Mouse (Mus musculus) lung, adult 2 months (tissue): ENCODE data around the gene Spaca9.

Experiments
- CTCF ChIP-seq: fragments of 200-500 bp; IDR thresholded peaks from 2 replicates; pipeline ENCODE4 v1.5.1; 2011; ENCODE audit warnings: mild to moderate bottlenecking, low read length, control low read depth; ENCODE audit not compliant: insufficient read depth
- POLR2A ChIP-seq: fragments of 200-500 bp; IDR thresholded peaks from 2 replicates; pipeline ENCODE4 v1.6.1; 2011; ENCODE audit warnings: low read depth, mild to moderate bottlenecking, control low read depth, low read length, borderline replicate concordance; ENCODE audit errors: extremely low read depth

DNA sequence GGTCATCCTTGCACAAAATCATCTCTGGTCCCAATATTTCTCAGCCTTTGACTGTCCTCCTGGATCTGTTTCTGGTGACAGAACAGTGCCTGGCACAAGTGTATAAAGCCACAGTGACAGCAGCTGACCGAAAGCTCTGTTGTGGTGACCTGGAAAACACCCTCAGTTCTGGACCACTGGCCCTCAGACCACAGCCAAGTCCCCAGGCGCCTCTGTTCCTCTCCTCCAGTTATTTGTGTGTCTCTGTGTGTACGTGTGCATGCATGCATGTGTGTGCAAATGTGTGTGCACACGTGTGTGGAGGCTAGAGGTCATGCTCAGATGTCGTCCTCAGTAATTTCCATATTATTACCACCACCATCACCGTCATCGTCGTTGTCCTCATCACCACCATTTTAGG is 22.9 kb upstream of the Spaca9 start:
- TF ChIP-seq CTCF = no peak
- no peak for TF ChIP-seq POLR2A
